Mouse (Mus musculus) stomach, postnatal 0 days (tissue): ENCODE measurements around the gene Trmt1.

Source experiments
- CTCF ChIP-seq: IDR thresholded peaks from 2 replicates; pipeline ENCODE4 v1.5.1; 2016; ENCODE audit warnings: antibody characterized with exemption, low read depth, mild to moderate bottlenecking, moderate library complexity
- EP300 ChIP-seq: optimal IDR thresholded peaks from 2 replicates; pipeline ENCODE3; 2016; ENCODE audit warnings: antibody characterized with exemption

- no peak for TF ChIP-seq CTCF
- TF ChIP-seq EP300 = no peak
Observed at GRCm38 (mm10) chr8:84681476-84681875, 4.6 kb upstream of the Trmt1 start.
